Mouse (Mus musculus): ENCODE data around the gene Pigv.

- TF ChIP-seq CTCF (IDR thresholded peaks at IDR 0.05 in 2 of 3, conservative IDR thresholded peaks at IDR 0.05 in 1 of 3; ENCODE audit: control insufficient read depth in 1 of 3, insufficient read depth in 1 of 3, low read depth in 2 of 3, low read length in 3 of 3, poor library complexity in 1 of 3, severe bottlenecking in 1 of 3) = no peak
- no peak for TF ChIP-seq POLR2AphosphoS2 (IDR thresholded peaks at IDR 0.05; ENCODE audit: low read length)
- TF ChIP-seq RCOR1 (IDR thresholded peaks at IDR 0.05; ENCODE audit: low read depth, low read length) = no peak
- TF ChIP-seq EP300 (IDR thresholded peaks at IDR 0.05; ENCODE audit: low read depth in 1 of 2, low read length in 2 of 2) = no peak
- no peak for TF ChIP-seq TCF12 (IDR thresholded peaks at IDR 0.05; ENCODE audit: low read depth, low read length)
Observed at GRCm38 (mm10) chr4:133675594-133676016, 3.2 kb upstream of the Pigv start.
